19 mouse cellular contexts compared by ENCODE assay signal in the genomic region with DNA sequence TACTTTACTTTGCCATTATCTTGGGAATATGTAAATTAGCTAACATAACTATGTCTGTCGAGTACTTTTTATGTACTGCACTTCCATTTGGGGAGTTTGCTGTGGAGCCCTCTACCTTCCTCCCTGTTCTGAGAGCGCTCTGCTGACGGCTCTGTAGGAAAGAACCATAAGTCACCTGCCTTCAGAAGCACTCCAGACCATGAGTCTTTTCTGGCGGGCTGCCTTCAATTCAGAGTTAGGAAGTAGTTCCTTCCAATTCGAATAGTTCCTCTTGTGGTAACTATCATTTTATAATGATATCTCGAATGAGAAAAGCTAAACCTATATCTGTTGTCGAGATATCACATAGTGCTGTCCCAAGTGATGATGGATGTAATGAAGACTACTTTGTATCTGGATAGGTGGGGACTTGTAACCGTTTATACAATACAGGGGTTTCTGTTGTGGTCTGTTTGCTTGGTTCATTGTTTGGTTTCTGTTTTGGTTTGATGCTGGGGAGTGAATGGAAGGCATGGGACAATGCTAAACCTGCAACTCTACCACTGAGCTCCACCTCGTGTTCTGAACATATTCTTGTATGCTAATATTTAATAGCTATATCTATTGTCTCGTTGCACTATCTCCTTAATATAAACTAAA. TPM values are rescaled to one million over a fixed set of nuclear protein-coding genes. Genes with fewer than 3 reads are reported as not detected.
"Had no signal": no experiment of that assay in that cellular context is flagged by ENCODE, and none has a peak within 500 bp of the region (broad histone marks: within the 10 kb centered on the region; RNA-seq: fewer than 3 reads in every experiment).

No protein-coding gene starts in this region.

- H3K36me3 ChIP-seq: lung, embryonic 15.5 days; midbrain, embryonic 13.5 days; midbrain, embryonic 15.5 days; neural tube, embryonic 12.5 days; stomach, embryonic 15.5 days had no signal

- H3K4me2 ChIP-seq: lung, embryonic 15.5 days; midbrain, embryonic 11.5 days; midbrain, embryonic 13.5 days; midbrain, embryonic 15.5 days; neural tube, embryonic 12.5 days; stomach, embryonic 15.5 days had no signal

- H3K4me3 ChIP-seq: lung, embryonic 15.5 days; midbrain, embryonic 13.5 days; midbrain, embryonic 15.5 days; neural tube, embryonic 12.5 days; stomach, embryonic 15.5 days had no signal

- H3K27ac ChIP-seq: lung, embryonic 15.5 days; macrophage; midbrain, embryonic 13.5 days; midbrain, embryonic 15.5 days; neural tube, embryonic 12.5 days; stomach, embryonic 15.5 days; stomach, postnatal 0 days had no signal

- H3K27me3 ChIP-seq: stomach, embryonic 15.5 days had no signal

- H3K9ac ChIP-seq: lung, embryonic 15.5 days; midbrain, embryonic 13.5 days; midbrain, embryonic 15.5 days; neural tube, embryonic 12.5 days; stomach, embryonic 15.5 days had no signal

- H3K9me3 ChIP-seq: lung, embryonic 15.5 days; midbrain, embryonic 13.5 days; midbrain, embryonic 15.5 days; neural tube, embryonic 12.5 days; stomach, embryonic 15.5 days had no signal

- ATAC-seq: lung, postnatal 0 days; midbrain, embryonic 13.5 days; midbrain, embryonic 15.5 days had no signal

- H3K4me1 ChIP-seq: neural tube, embryonic 12.5 days had no signal

RNA-seq across cellular contexts. Expression of a gene that starts 3.7 kb away (rescaled TPM):
- total RNA-seq: monocyte, adult 5-6 weeks had no signal

RNA-seq across cellular contexts. Expression of a gene that starts 48.5 kb away (rescaled TPM):
- total RNA-seq: megakaryocyte progenitor cell, adult 5-6 weeks; midbrain, postnatal 0 days; monocyte, adult 5-6 weeks; neutrophil, adult 5-6 weeks had no signal
- polyA plus RNA-seq: liver, embryonic 16.5 days; lung, adult 2 months; lung, embryonic 15.5 days; lung, postnatal 0 days; macrophage; midbrain, embryonic 11.5 days; midbrain, embryonic 13.5 days; midbrain, embryonic 15.5 days; neural tube, embryonic 12.5 days; neural tube, embryonic 14.5 days; spleen, adult 2 months; stomach, embryonic 15.5 days; stomach, postnatal 0 days; testis, adult 2 months; urinary bladder, adult 2 months had no signal
